In genomic region chr1:75217893-75218226, GRCm38 (mm10) we compare ENCODE assay signal across 8 mouse cellular contexts. TPM values are rescaled to one million over a fixed set of nuclear protein-coding genes. Genes with fewer than 3 reads are reported as not detected.
DNase-seq lines count a peak whose midpoint lies in the region; ATAC-seq lines count a peak whose summit lies in the region.

No protein-coding gene starts in this region.

- H3K4me1 ChIP-seq in megakaryocyte, embryonic 14.5 days, result peaks cover 83% of the 10 kb centered on the region
- H3K4me1 ChIP-seq in limb, embryonic 10.5 days, result peaks cover 27% of the 10 kb centered on the region
- peaks cover 10% of the 10 kb centered on the region; the same call in 1 of the 2 replicates for H3K4me1 ChIP-seq in stomach, embryonic 14.5 days (ENCODE audit: control insufficient read depth, insufficient read depth, low read length)

- whole genome bisulfite sequencing in limb, embryonic 10.5 days, result 2% methylated on average over 6 of the region's 6 CpGs
- 2% methylated on average over 6 of the region's 6 CpGs for WGBS in stomach, embryonic 14.5 days

- peak overlapping the region; percentile 98 for H3K4me2 ChIP-seq in stomach, embryonic 14.5 days (replicated peaks; ENCODE audit: low read depth, low read length)

- 0 out of 2 replicates have a peak overlapping the region, but pooled peaks have one; percentile 47 for H3K9ac ChIP-seq in stomach, embryonic 14.5 days (replicated peaks; ENCODE audit: low read depth, low read length)

- no peak for DNase-seq in cerebellum, postnatal 4 days (ENCODE audit: low spot score in 2 of 2)
- DNase-seq in limb, embryonic 10.5 days (ENCODE audit: low spot score), result no peak
- DNase-seq in left cerebral cortex, adult 9 months (ENCODE audit: low spot score in 2 of 2), result no peak
- DNase-seq in left cerebral cortex, postnatal 4 days, result no peak

- peak; percentile 7; the same call in 1 of the 2 replicates for ATAC-seq in cerebellum, adult (ENCODE audit: insufficient number of reproducible peaks, low FRiP score, low TSS enrichment)
- ATAC-seq in megakaryocyte, adult 5-6 weeks (ENCODE audit: poor library complexity, severe bottlenecking), result no peak
- ATAC-seq in stomach, embryonic 14.5 days (ENCODE audit: insufficient number of reproducible peaks, insufficient read depth, low FRiP score, low read depth), result no peak

- H3K27ac ChIP-seq in limb, embryonic 10.5 days, result no peak overlapping the region
- H3K27ac ChIP-seq in stomach, embryonic 14.5 days (ENCODE audit: low read length), result peak overlapping the region; percentile 44; the same call in 1 of the 2 replicates

- peak overlapping the region; percentile 96 for H3K4me3 ChIP-seq in megakaryocyte, embryonic 14.5 days (replicated peaks)
- H3K4me3 ChIP-seq in limb, embryonic 10.5 days, result peak overlapping the region; percentile 60
- H3K4me3 ChIP-seq in stomach, embryonic 14.5 days (ENCODE audit: low read depth, low read length), result peak overlapping the region; percentile 51

- peaks cover 53% of the 10 kb centered on the region for H3K36me3 ChIP-seq in megakaryocyte, embryonic 14.5 days (replicated peaks; ENCODE audit: low read length)
- peaks cover 31% of the 10 kb centered on the region for H3K36me3 ChIP-seq in limb, embryonic 10.5 days
- H3K36me3 ChIP-seq in stomach, embryonic 14.5 days (ENCODE audit: control insufficient read depth, insufficient read depth, low read length), result peaks cover 16% of the 10 kb centered on the region; the same call in 1 of the 2 replicates

- H3K27me3 ChIP-seq in megakaryocyte, embryonic 14.5 days (replicated peaks), result no peaks in the 10 kb centered on the region
- H3K27me3 ChIP-seq in limb, embryonic 10.5 days (ENCODE audit: low read depth, poor library complexity, severe bottlenecking), result peaks cover 74% of the 10 kb centered on the region
- peaks cover 10% of the 10 kb centered on the region for H3K27me3 ChIP-seq in stomach, embryonic 14.5 days (ENCODE audit: control insufficient read depth, insufficient read depth, low read length)

- intact Hi-C loops in left cerebral cortex, postnatal 4 days (cut with DNase I), result no loop called here

- no peaks in the 10 kb centered on the region for H3K9me3 ChIP-seq in megakaryocyte, embryonic 14.5 days
- H3K9me3 ChIP-seq in limb, embryonic 10.5 days (replicated peaks), result no peaks in the 10 kb centered on the region
- H3K9me3 ChIP-seq in stomach, embryonic 14.5 days (ENCODE audit: control insufficient read depth, low read depth, low read length), result no peaks in the 10 kb centered on the region

RNA-seq across cellular contexts. Expression of gene Tuba4a, which starts 1.8 kb away (rescaled TPM):
- 283 and 585 TPM in 2 replicates for polyA plus RNA-seq in megakaryocyte, embryonic 14.5 days (2012; ENCODE audit: insufficient read depth, low replicate concordance)
- 373 and 391 TPM in 2 replicates for total RNA-seq in megakaryocyte, adult 5-6 weeks (2015)
- total RNA-seq in megakaryocyte, adult 5-6 weeks (2017), result 160 and 168 TPM in 2 replicates
- polyA plus RNA-seq in limb, embryonic 10.5 days (2016; fragmentation: Nextera tagmentation; extraction: Ambion mirVana), result 10.0 and 10.7 TPM in 2 replicates
- 59.9 and 69.1 TPM in 2 replicates for polyA plus RNA-seq in stomach, embryonic 14.5 days (2014; fragmentation: Nextera tagmentation; extraction: Ambion mirVana)
- total RNA-seq in left cerebral cortex, postnatal 4 days (2021), result 100 to 1,000 TPM; 101 to 111 TPM

RNA-seq across cellular contexts. Expression of gene Stk16, which starts 7.2 kb away (rescaled TPM):
- 195 and 221 TPM in 2 replicates for polyA plus RNA-seq in megakaryocyte, embryonic 14.5 days (2012; ENCODE audit: insufficient read depth, low replicate concordance)
- 99.9 and 101 TPM in 2 replicates for total RNA-seq in megakaryocyte, adult 5-6 weeks (2015)
- 71.1 and 84.6 TPM in 2 replicates for total RNA-seq in megakaryocyte, adult 5-6 weeks (2017)
- 146 and 149 TPM in 2 replicates for polyA plus RNA-seq in limb, embryonic 10.5 days (2016; fragmentation: Nextera tagmentation; extraction: Ambion mirVana)
- 123 TPM in 2 replicates for polyA plus RNA-seq in stomach, embryonic 14.5 days (2014; fragmentation: Nextera tagmentation; extraction: Ambion mirVana)
- 100 to 1,000 TPM; 101 to 119 TPM for total RNA-seq in left cerebral cortex, postnatal 4 days (2021)

RNA-seq across cellular contexts. Expression of gene Glb1l, which starts 7.2 kb away (rescaled TPM):
- polyA plus RNA-seq in megakaryocyte, embryonic 14.5 days (2012; ENCODE audit: insufficient read depth, low replicate concordance), result 0.47 and 1.1 TPM in 2 replicates
- 7.5 and 8.2 TPM in 2 replicates for total RNA-seq in megakaryocyte, adult 5-6 weeks (2015)
- 6.7 and 12.2 TPM in 2 replicates for total RNA-seq in megakaryocyte, adult 5-6 weeks (2017)
- 10.3 and 12.8 TPM in 2 replicates for polyA plus RNA-seq in limb, embryonic 10.5 days (2016; fragmentation: Nextera tagmentation; extraction: Ambion mirVana)
- 22.4 and 29.6 TPM in 2 replicates for polyA plus RNA-seq in stomach, embryonic 14.5 days (2014; fragmentation: Nextera tagmentation; extraction: Ambion mirVana)
- total RNA-seq in left cerebral cortex, postnatal 4 days (2021), result 10 to 100 TPM; 24.3 to 25.3 TPM

RNA-seq across cellular contexts. Expression of gene A630095N17Rik, which starts 14.0 kb away (rescaled TPM):
- polyA plus RNA-seq in megakaryocyte, embryonic 14.5 days (2012; ENCODE audit: insufficient read depth, low replicate concordance), result not detected in 2 replicates
- total RNA-seq in megakaryocyte, adult 5-6 weeks (2015), result not detected in 2 replicates
- total RNA-seq in megakaryocyte, adult 5-6 weeks (2017), result not detected in 2 replicates
- not detected in 2 replicates for polyA plus RNA-seq in limb, embryonic 10.5 days (2016; fragmentation: Nextera tagmentation; extraction: Ambion mirVana)
- not detected in 2 replicates for polyA plus RNA-seq in stomach, embryonic 14.5 days (2014; fragmentation: Nextera tagmentation; extraction: Ambion mirVana)
- not detected for total RNA-seq in left cerebral cortex, postnatal 4 days (2021)

RNA-seq across cellular contexts. Expression of gene Dnajb2, which starts 18.3 kb away (rescaled TPM):
- 97.0 and 100 TPM in 2 replicates for polyA plus RNA-seq in megakaryocyte, embryonic 14.5 days (2012; ENCODE audit: insufficient read depth, low replicate concordance)
- 1.9 and 2.6 TPM in 2 replicates for total RNA-seq in megakaryocyte, adult 5-6 weeks (2015)
- 5.9 and 7.3 TPM in 2 replicates for total RNA-seq in megakaryocyte, adult 5-6 weeks (2017)
- polyA plus RNA-seq in limb, embryonic 10.5 days (2016; fragmentation: Nextera tagmentation; extraction: Ambion mirVana), result 23.8 and 29.9 TPM in 2 replicates
- polyA plus RNA-seq in stomach, embryonic 14.5 days (2014; fragmentation: Nextera tagmentation; extraction: Ambion mirVana), result 14.3 and 14.4 TPM in 2 replicates
- 10 to 100 TPM; 54.7 to 61.3 TPM for total RNA-seq in left cerebral cortex, postnatal 4 days (2021)
